Mouse (Mus musculus) megakaryocyte, adult 5-6 weeks (primary cell): ENCODE results near the gene Ptcd1. TPM values are rescaled to one million over a fixed set of nuclear protein-coding genes. Genes with fewer than 3 reads are reported as not detected.
"Not testable (repeated sequence)": the region's sequence is repeated elsewhere in the genome, so short reads cannot be mapped to it uniquely, and the experiment has no call there.

Source experiments
- ATAC-seq: 2 replicates; pipeline ENCODE4 v1.8.0; 2016; ENCODE audit warnings: mild to moderate bottlenecking, inconsistent platforms; ENCODE audit not compliant: poor library complexity, severe bottlenecking
- total RNA-seq, 2 experiments: library from RNA; stranded (forward) in 1 of 2; stranded (reverse) in 1 of 2; fragments of 153-499, 151-499 nt in 1 of 2; fragments of 221-1000, 200-1000 nt in 1 of 2; gene quantifications; 2 replicates each; pipeline versions ENCODE4 v1.2.3 to v1.2.4; 2015 to 2017

Gene Ptcd1
- total RNA-seq, 2 experiments from 2014 or later, result 6.5 to 14.8 TPM

DNA sequence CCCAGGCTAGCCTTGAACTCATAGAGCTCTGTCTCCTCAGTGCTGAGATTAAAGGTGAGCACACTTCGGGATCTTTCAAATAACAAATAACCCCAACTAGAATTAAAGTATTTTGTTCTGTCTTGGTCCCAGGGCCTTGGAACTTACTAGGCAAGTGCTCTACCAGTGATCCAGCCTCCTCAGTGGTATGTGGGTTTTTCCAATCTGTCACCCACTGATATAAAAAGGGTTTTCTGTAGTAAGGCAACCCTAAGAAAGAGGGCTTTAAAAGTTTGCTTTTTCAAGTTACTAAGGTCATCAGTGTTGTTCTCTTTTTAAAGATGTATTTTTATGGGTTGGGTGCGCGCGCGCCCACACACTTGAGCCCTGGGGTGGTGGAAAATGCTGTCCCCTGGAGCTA lies 51.2 kb downstream of the Ptcd1 start:
- ATAC-seq, result no peak

DNA sequence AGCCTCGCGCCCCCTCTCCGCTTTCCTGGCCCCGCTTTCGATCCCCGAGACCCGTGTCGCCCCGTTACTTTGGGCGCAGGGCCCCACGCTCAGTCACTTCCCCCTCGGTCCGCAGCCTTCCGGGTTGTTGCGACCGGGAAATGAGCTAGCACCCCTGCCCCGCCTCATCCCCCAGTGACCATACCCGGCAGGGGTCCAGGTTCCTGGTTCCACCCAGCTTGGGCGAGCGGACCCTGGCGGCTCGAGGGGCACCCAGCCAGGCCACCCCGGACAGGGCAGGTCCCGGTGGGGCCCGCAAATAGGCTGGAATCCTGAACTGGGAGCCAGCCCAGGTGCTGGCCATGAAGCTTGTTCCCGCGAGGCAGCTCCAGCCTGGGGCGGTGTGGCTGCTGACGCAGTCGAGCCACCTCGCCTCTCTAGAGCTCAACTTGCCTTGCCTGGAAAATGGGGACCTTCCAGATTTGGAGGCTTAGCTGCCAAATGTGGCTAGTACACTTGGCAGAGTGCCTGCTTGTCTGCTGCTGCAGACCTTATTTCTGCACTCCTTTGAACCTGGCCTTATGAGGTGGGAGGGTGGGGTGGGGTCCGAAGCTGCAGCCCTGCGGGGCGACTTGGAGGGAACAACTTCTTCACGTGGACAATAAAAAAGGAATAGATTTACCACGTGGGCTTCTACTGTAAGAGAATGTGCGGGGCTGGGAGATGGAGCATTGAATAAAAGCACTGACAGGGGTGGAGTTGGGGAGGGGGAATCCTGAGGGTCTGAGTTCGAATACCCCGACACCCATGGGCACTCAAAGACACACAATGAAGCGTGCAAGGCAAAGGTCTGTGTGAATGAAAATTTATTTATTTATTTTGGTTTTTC lies 52.1 kb downstream of the Ptcd1 start:
- peak; percentile 66 for ATAC-seq

DNA sequence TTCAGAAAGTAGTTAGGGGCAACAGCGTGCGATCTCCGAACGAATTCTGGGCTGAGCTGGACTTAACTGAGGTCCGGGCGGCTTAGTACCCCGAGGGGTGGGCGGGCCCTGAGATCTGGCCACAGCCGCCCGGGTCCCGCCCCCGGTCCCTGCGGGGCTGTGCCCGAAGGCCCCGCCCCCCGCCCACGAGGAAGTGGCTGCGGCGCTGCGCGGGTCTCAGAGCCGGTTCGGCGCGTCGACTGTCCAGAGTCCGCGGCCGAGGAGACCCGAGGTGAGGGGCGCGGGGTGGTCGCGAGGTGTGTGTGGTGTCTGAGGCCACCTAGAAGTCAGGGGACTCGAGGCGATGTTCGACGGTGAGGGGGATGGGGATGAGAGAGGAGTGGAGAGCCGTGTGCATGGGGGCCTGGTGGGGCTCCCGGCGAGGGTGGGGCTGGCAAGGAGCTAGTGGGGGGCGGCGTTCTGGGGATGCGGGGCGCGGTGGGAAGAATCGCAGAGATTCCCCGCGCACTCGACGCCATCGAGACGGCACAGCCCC lies 52.8 kb downstream of the Ptcd1 start, which contains the start of gene Arpc1b:
Arpc1b (plus strand) TSS at position 145 of the 535 bp plus-strand sequence.
- peak; percentile 63 for ATAC-seq

DNA sequence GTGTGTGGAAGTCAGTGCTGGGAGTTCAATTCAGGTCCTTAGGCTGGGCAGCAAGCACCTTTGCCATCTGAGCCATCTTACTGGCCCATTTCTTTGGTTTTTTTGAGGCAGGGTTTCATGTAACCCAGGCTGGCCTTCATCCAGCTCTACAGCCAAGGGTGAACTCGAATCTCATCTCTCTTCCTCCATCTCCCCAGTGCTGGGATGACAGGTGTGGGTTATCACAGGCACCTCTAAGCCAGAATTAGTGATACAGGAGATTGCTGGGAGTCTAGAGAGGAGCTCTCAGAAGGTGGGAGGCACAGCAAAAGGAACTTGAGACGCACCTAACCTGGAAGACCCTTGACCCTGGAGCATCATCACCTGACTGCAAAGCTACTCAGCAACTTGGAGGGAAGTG lies 53.5 kb downstream of the Ptcd1 start:
- ATAC-seq, result no peak

DNA sequence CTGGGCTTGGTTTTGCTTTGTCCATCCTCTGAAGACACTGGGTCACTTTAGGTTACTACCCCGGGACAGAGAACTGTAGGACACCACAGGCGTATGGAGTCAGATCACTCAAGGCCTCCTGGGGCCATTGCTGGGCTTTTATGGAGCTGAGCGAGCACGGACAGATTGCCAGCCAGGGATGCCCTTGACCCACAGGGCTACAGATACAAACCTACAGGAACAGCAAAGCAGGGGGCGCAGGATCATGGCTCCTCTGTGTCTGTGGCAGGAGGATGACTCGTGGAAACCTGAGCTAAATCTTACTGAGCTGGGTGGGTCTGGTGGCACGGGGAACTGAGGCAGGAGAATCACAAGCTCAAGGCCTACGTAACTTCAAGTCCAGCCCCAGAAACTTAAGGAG lies 54.3 kb downstream of the Ptcd1 start:
- ATAC-seq, result no peak

DNA sequence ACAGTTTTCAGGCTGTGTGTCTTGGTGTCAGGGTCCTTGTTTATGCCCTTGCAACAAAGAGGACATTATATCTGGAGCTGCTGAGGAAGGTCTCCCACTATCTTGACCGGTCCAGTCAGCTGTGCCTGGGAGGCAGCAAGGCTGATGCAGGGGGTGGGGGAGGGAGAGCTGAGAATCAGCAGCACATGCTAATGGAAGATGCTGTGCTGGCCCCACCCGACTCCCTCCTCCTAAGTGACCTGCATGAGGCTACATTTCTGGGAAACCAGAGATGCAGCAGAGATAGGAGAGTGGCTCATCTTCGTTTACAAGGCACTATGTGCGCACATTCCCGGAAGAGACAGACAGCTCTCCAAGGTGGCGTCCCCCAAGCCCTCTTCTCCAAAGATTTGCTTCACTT lies 56.5 kb downstream of the Ptcd1 start:
- no peak for ATAC-seq

DNA sequence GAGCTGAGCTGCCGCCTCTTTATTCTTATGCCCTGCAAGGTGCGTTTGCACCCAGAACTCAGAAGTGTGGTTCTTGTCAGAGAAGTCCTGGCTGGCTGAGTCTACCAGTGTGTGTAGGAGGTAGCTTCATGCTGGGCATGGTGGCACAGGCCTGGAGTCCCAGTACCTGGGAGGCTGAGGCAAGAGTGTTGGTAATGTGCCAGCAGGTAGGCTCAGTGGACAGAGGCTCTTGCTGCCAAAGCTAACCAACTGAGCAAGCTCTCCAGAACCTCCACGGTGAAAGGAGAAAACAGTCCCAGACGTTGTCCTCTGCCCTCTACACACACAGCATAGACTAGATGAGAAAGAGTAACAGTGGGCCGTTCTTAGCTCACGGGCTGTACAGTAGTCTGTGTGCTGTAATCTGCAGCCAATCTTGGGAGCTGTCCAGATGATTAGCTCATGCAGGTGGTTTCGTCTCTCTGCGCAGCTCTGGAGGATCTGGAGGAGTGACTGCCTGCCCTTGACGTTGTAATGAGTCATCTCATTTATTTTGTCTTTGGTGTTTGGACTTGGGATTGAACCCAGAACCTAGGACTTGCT lies 61.1 kb downstream of the Ptcd1 start:
- no peak for ATAC-seq

DNA sequence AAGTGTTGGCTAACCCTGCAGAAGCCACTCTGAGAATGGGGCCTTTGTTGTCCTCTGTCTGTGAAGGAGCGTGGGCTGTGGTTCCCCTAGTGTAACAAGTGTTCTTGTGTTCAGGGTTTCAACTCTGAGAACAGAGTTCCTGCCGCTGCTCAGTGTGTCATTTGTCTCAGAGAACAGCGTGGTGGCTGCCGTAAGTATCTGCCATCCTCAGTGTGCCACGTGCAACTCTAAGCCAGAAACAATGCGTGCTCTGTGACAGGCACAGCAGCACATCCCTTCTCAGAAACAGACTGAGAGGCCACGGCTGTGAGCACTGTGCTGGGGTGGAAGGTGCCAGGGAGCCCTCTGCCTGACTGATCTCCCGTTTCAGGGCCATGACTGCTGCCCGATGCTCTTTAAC lies 62.6 kb downstream of the Ptcd1 start:
- no peak for ATAC-seq

DNA sequence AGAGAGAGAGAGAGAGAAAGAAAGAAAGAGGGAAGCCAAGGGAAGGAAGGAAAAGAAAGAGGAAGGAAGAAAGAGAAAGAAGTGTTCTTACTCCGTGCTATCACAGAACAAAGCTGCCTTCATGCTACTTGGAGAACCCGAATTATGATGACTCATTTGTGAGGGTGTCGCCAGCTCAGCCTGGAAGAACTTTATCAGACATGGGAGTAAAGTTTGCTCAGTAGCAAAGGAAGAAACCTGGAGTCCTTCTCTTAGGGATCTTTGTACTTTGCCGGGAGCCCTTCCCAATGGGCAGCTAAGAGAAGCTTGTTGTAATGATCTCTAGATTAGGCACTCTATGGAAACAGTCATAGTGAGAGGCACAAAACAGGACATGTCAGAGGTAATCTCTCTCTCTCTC lies 64.2 kb downstream of the Ptcd1 start:
- no peak for ATAC-seq

DNA sequence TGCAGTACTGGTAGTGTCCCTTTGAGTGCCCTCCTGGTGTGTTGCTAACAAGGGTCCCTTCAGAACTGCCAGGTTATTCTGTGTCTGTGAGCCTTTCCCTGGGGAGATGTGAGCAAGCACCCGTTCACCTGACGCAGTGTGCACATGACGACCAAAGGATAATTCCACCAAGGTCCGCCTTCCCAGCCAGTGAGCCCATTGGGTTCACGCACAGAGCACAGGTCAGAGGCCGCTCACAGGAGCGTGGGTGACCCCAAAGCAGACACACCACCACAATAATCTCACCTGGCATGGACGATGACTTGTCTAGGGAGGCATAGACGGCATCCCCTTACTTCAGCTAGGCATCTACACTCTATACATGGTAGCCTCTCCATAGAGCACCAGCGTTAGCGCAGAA lies 65.5 kb downstream of the Ptcd1 start:
- ATAC-seq, result not testable (repeated sequence)

DNA sequence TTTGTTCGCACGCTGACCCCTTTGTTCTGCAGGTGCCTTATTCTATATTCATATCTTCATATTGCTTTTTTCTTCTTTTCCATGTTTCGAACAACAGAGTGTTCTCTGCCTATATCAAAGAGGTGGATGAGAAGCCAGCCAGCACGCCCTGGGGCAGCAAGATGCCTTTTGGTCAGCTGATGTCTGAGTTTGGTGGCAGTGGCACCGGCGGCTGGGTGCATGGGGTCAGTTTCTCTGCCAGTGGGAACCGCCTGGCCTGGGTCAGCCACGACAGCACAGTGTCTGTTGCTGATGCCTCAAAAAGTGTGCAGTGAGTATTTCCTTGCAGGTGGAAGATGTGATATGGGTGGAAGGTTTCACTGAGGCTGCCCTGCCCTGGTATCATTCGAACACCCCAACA lies 65.9 kb downstream of the Ptcd1 start:
- no peak for ATAC-seq

DNA sequence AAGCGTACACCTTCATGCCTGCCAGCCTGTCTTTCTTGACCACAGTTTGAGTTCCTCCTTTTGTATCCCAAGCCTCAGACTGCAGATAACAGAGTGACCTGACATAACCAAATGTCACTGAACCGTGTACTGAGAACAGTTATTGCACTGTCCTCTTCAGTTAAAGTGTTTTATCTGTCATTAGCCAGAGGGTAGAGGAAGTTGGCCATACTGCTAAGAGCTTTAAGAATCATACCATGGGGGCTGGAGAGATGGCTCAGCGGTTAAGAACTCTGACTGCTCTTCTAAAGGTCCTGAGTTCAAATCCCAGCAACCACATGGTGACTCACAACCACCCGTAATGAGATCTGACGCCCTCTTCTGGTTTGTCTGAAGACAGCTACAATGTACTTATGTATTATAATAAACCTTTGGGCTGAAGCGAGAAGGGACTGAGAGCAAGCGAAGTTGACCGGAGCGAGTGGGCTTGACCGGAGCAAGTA lies 68.5 kb downstream of the Ptcd1 start:
- peak; percentile 86 for ATAC-seq

Other genes with a start within 250 kb of the Ptcd1 start
- 4.7 and 5.1 TPM in 2 replicates for gene Smurf1, start 201.3 kb downstream of the Ptcd1 start, total RNA-seq (2015)
- gene Smurf1, start 201.3 kb downstream of the Ptcd1 start, total RNA-seq (2017), result 6.7 and 6.9 TPM in 2 replicates
- not detected in 2 replicates for gene Gm4871, start 134.4 kb downstream of the Ptcd1 start, total RNA-seq (2015)
- gene Gm4871, start 134.4 kb downstream of the Ptcd1 start, total RNA-seq (2017), result not detected in 2 replicates
- gene 1700018F24Rik, start 124.1 kb downstream of the Ptcd1 start, total RNA-seq (2015), result not detected in 2 replicates
- not detected in 2 replicates for gene 1700018F24Rik, start 124.1 kb downstream of the Ptcd1 start, total RNA-seq (2017)
- gene Arpc1a, start 83.3 kb downstream of the Ptcd1 start, total RNA-seq (2015), result 98.2 and 102 TPM in 2 replicates
- 65.2 and 77.0 TPM in 2 replicates for gene Arpc1a, start 83.3 kb downstream of the Ptcd1 start, total RNA-seq (2017)
- not detected in 2 replicates for gene Kpna7, start 83.1 kb downstream of the Ptcd1 start, total RNA-seq (2015)
- not detected in 2 replicates for gene Kpna7, start 83.1 kb downstream of the Ptcd1 start, total RNA-seq (2017)
- 361 and 425 TPM in 2 replicates for gene Arpc1b, start 52.9 kb downstream of the Ptcd1 start, total RNA-seq (2015)
- gene Arpc1b, start 52.9 kb downstream of the Ptcd1 start, total RNA-seq (2017), result 297 and 318 TPM in 2 replicates
- gene Pdap1, start 26.9 kb downstream of the Ptcd1 start, total RNA-seq (2015), result 24.8 and 26.1 TPM in 2 replicates
- 140 and 144 TPM in 2 replicates for gene Pdap1, start 26.9 kb downstream of the Ptcd1 start, total RNA-seq (2017)
- 179 and 181 TPM in 2 replicates for gene Bud31, start 26.7 kb downstream of the Ptcd1 start, total RNA-seq (2015)
- 217 and 234 TPM in 2 replicates for gene Bud31, start 26.7 kb downstream of the Ptcd1 start, total RNA-seq (2017)
- 16.6 and 17.0 TPM in 2 replicates for gene Cpsf4, start 105 bp upstream of the Ptcd1 start, total RNA-seq (2015)
- 34.0 and 37.8 TPM in 2 replicates for gene Cpsf4, start 105 bp upstream of the Ptcd1 start, total RNA-seq (2017)
- gene Atp5j2, start 25.0 kb upstream of the Ptcd1 start, total RNA-seq (2015), result 310 and 322 TPM in 2 replicates
- gene Atp5j2, start 25.0 kb upstream of the Ptcd1 start, total RNA-seq (2017), result 103 and 107 TPM in 2 replicates
- 6.2 and 6.4 TPM in 2 replicates for gene Zkscan14, start 34.8 kb upstream of the Ptcd1 start, total RNA-seq (2015)
- 30.8 and 31.7 TPM in 2 replicates for gene Zkscan14, start 34.8 kb upstream of the Ptcd1 start, total RNA-seq (2017)
- gene Zkscan5, start 37.5 kb upstream of the Ptcd1 start, total RNA-seq (2015), result 2.6 and 2.7 TPM in 2 replicates
- 4.6 and 5.4 TPM in 2 replicates for gene Zkscan5, start 37.5 kb upstream of the Ptcd1 start, total RNA-seq (2017)
- 31.1 and 36.1 TPM in 2 replicates for gene Zfp655, start 64.6 kb upstream of the Ptcd1 start, total RNA-seq (2015)
- 23.4 and 27.2 TPM in 2 replicates for gene Zfp655, start 64.6 kb upstream of the Ptcd1 start, total RNA-seq (2017)
- gene Zscan25, start 113.4 kb upstream of the Ptcd1 start, total RNA-seq (2015), result 5.4 and 6.4 TPM in 2 replicates
- gene Zscan25, start 113.4 kb upstream of the Ptcd1 start, total RNA-seq (2017), result 3.2 and 3.5 TPM in 2 replicates
- not detected in 2 replicates for gene Cyp3a57, start 178.2 kb upstream of the Ptcd1 start, total RNA-seq (2015)
- gene Cyp3a57, start 178.2 kb upstream of the Ptcd1 start, total RNA-seq (2017), result not detected in 2 replicates